Mouse (Mus musculus) heart, adult 2 months (tissue): ENCODE results near the gene Zfp945.

Source experiments
- CTCF ChIP-seq: fragments of 200-600 bp; IDR thresholded peaks from 2 replicates; pipeline ENCODE4 v1.8.1; 2022; ENCODE audit warnings: antibody characterized with exemption, mild to moderate bottlenecking, moderate library complexity
- EP300 ChIP-seq: fragments of 200-500 bp; IDR thresholded peaks from 2 replicates; pipeline ENCODE4 v1.6.1; 2011; ENCODE audit warnings: low read depth, low read length, control low read depth; ENCODE audit not compliant: insufficient read depth
- POLR2A ChIP-seq: fragments of 200-500 bp; IDR thresholded peaks from 2 replicates; pipeline ENCODE4 v1.6.1; 2011; ENCODE audit warnings: mild to moderate bottlenecking, low read depth, low read length, control low read depth; ENCODE audit not compliant: insufficient read depth

DNA sequence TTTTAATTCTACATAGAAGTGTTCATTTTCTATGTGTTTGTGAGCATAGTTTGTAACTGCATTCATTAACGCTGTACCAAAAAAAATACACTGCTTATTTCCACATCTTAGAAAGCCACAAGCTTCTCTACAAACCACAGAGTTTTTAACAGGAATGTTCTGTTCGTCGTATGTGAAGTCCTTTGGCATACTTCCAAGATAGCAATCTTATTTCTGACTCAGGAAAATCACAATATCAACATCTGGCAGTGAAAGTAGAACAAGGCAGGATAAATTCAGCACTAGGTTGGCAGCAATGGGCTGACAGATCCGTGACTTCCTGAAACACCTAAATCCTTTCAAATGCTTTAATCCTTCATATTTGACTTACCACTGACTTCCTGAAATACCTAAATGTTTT lies 45.8 kb downstream of the Zfp945 start:
- no peak for TF ChIP-seq CTCF
- no peak for TF ChIP-seq POLR2A
- no peak for TF ChIP-seq EP300
